Mouse (Mus musculus): ENCODE measurements around the gene Olfr148. TPM values are rescaled to one million over a fixed set of nuclear protein-coding genes. Genes with fewer than 3 reads are reported as not detected.

The Olfr148 gene
- not detected for polyA plus RNA-seq (2012; fragmentation: generic; extraction: Trizol)

- no peaks in the 10 kb centered on the region for H3K79me2 ChIP-seq (ENCODE audit: control insufficient read depth, insufficient read depth)
- H3K4me3 ChIP-seq, result no peak within 1 kb of the TSS
- TF ChIP-seq E2F4 (IDR thresholded peaks at IDR 0.05; ENCODE audit: insufficient read depth) (no peak), MYOG (IDR thresholded peaks at IDR 0.05; ENCODE audit: control insufficient read depth in 1 of 3, insufficient read depth in 1 of 3, insufficient read length in 2 of 3, low read depth in 2 of 3) (no peak), TCF12 (IDR thresholded peaks at IDR 0.05; ENCODE audit: insufficient read depth, poor library complexity, severe bottlenecking) (no peak), SRF (IDR thresholded peaks at IDR 0.05; ENCODE audit: control insufficient read depth, insufficient read length, low read depth) (no peak), TCF3 (IDR thresholded peaks at IDR 0.05; ENCODE audit: insufficient read length, low read depth) (no peak), CEBPB (IDR thresholded peaks at IDR 0.05; ENCODE audit: insufficient read depth, poor library complexity, severe bottlenecking) (no peak), USF1 (IDR thresholded peaks at IDR 0.05; ENCODE audit: low read depth) (no peak), MYOD1 (IDR thresholded peaks at IDR 0.05; ENCODE audit: control insufficient read depth in 1 of 3, insufficient read length in 2 of 3, low read depth in 2 of 3) (no peak)
- no peaks in the 10 kb centered on the region for H3K27me3 ChIP-seq (ENCODE audit: control insufficient read depth, insufficient read depth, insufficient read length)
- H3ac ChIP-seq (ENCODE audit: control insufficient read depth, insufficient read length), result no peak within 1 kb of the TSS
- no peaks in the 10 kb centered on the region for H3K36me3 ChIP-seq (ENCODE audit: control insufficient read depth, insufficient read depth)
- no peak within 1 kb of the TSS for H3K4me2 ChIP-seq (ENCODE audit: low read depth)
Observed at GRCm38 (mm10) chr9:39610355-39610754, at the start of gene Olfr148. Gene Olfr148, plus strand, starts transcription at chr9:39610655.

- no peak within 1 kb of the TSS for H3ac ChIP-seq (ENCODE audit: control insufficient read depth, insufficient read length)
- TF ChIP-seq REST (IDR thresholded peaks at IDR 0.05; ENCODE audit: insufficient read depth, insufficient read length), result no peak
- TF ChIP-seq TCF3 (IDR thresholded peaks at IDR 0.05; ENCODE audit: insufficient read length, low read depth), result no peak
- TF ChIP-seq POLR2AphosphoS2 (IDR thresholded peaks at IDR 0.05; ENCODE audit: insufficient read length, low read depth), result no peak
- no peak for TF ChIP-seq TCF12 (IDR thresholded peaks at IDR 0.05; ENCODE audit: insufficient read depth, poor library complexity, severe bottlenecking)
- no peak for TF ChIP-seq MAX (IDR thresholded peaks at IDR 0.05; ENCODE audit: low read depth)
- no peak for TF ChIP-seq POLR2A (IDR thresholded peaks at IDR 0.05; ENCODE audit: insufficient read length, low read depth)
- TF ChIP-seq E2F4 (IDR thresholded peaks at IDR 0.05; ENCODE audit: insufficient read depth), result no peak
- no peak for TF ChIP-seq MYOG (IDR thresholded peaks at IDR 0.05; ENCODE audit: control insufficient read depth in 1 of 3, insufficient read depth in 1 of 3, insufficient read length in 2 of 3, low read depth in 2 of 3)
- no peak for TF ChIP-seq SRF (IDR thresholded peaks at IDR 0.05; ENCODE audit: control insufficient read depth, insufficient read length, low read depth)
- no peak for TF ChIP-seq USF1 (IDR thresholded peaks at IDR 0.05; ENCODE audit: low read depth)
- TF ChIP-seq CEBPB (IDR thresholded peaks at IDR 0.05; ENCODE audit: insufficient read depth, poor library complexity, severe bottlenecking), result no peak
- H3K4me3 ChIP-seq, result no peak within 1 kb of the TSS
- no peaks in the 10 kb centered on the region for H3K36me3 ChIP-seq (ENCODE audit: control insufficient read depth, insufficient read depth)
- no peaks in the 10 kb centered on the region for H3K27me3 ChIP-seq (ENCODE audit: control insufficient read depth, insufficient read depth, insufficient read length)
- H3K79me2 ChIP-seq (ENCODE audit: control insufficient read depth, insufficient read depth), result no peaks in the 10 kb centered on the region
- H3K4me2 ChIP-seq (ENCODE audit: low read depth), result no peak within 1 kb of the TSS
Observed at GRCm38 (mm10) chr9:39575469-39575868, 35.0 kb upstream of the Olfr148 start, which contains the start of gene Olfr959. Gene Olfr959, minus strand, starts transcription at chr9:39575569.

GRCm38 (mm10) chr9:39577050-39577449 is 33.4 kb upstream of the Olfr148 start:
- no peak overlapping the region for H3K4me3 ChIP-seq
- no peaks in the 10 kb centered on the region for H3K36me3 ChIP-seq (ENCODE audit: control insufficient read depth, insufficient read depth)
- TF ChIP-seq TCF12 (IDR thresholded peaks at IDR 0.05; ENCODE audit: insufficient read depth, poor library complexity, severe bottlenecking) (no peak), POLR2AphosphoS2 (IDR thresholded peaks at IDR 0.05; ENCODE audit: insufficient read length, low read depth) (no peak), CEBPB (IDR thresholded peaks at IDR 0.05; ENCODE audit: insufficient read depth, poor library complexity, severe bottlenecking) (no peak), TCF3 (IDR thresholded peaks at IDR 0.05; ENCODE audit: insufficient read length, low read depth) (no peak), USF1 (IDR thresholded peaks at IDR 0.05; ENCODE audit: low read depth) (no peak), SRF (IDR thresholded peaks at IDR 0.05; ENCODE audit: control insufficient read depth, insufficient read length, low read depth) (no peak), MYOD1 (IDR thresholded peaks at IDR 0.05; ENCODE audit: control insufficient read depth in 1 of 3, insufficient read length in 2 of 3, low read depth in 2 of 3) (no peak), POLR2A (IDR thresholded peaks at IDR 0.05; ENCODE audit: insufficient read length, low read depth) (no peak), REST (IDR thresholded peaks at IDR 0.05; ENCODE audit: insufficient read depth, insufficient read length) (no peak), MAX (IDR thresholded peaks at IDR 0.05; ENCODE audit: low read depth) (no peak), E2F4 (IDR thresholded peaks at IDR 0.05; ENCODE audit: insufficient read depth) (no peak), MYOG (IDR thresholded peaks at IDR 0.05; ENCODE audit: control insufficient read depth in 1 of 3, insufficient read depth in 1 of 3, insufficient read length in 2 of 3, low read depth in 2 of 3) (no peak)
- H3ac ChIP-seq (ENCODE audit: control insufficient read depth, insufficient read length), result no peak overlapping the region
- no peak overlapping the region for H3K4me2 ChIP-seq (ENCODE audit: low read depth)
- H3K27me3 ChIP-seq (ENCODE audit: control insufficient read depth, insufficient read depth, insufficient read length), result no peaks in the 10 kb centered on the region
- no peaks in the 10 kb centered on the region for H3K79me2 ChIP-seq (ENCODE audit: control insufficient read depth, insufficient read depth)

- no peak overlapping the region for H3K4me3 ChIP-seq
- TF ChIP-seq E2F4 (IDR thresholded peaks at IDR 0.05; ENCODE audit: insufficient read depth) (no peak), CEBPB (IDR thresholded peaks at IDR 0.05; ENCODE audit: insufficient read depth, poor library complexity, severe bottlenecking) (no peak), POLR2A (IDR thresholded peaks at IDR 0.05; ENCODE audit: insufficient read length, low read depth) (no peak), TCF12 (IDR thresholded peaks at IDR 0.05; ENCODE audit: insufficient read depth, poor library complexity, severe bottlenecking) (no peak), MYOD1 (IDR thresholded peaks at IDR 0.05; ENCODE audit: control insufficient read depth in 1 of 3, insufficient read length in 2 of 3, low read depth in 2 of 3) (no peak), SRF (IDR thresholded peaks at IDR 0.05; ENCODE audit: control insufficient read depth, insufficient read length, low read depth) (no peak), MYOG (IDR thresholded peaks at IDR 0.05; ENCODE audit: control insufficient read depth in 1 of 3, insufficient read depth in 1 of 3, insufficient read length in 2 of 3, low read depth in 2 of 3) (no peak), POLR2AphosphoS2 (IDR thresholded peaks at IDR 0.05; ENCODE audit: insufficient read length, low read depth) (no peak), USF1 (IDR thresholded peaks at IDR 0.05; ENCODE audit: low read depth) (no peak), REST (IDR thresholded peaks at IDR 0.05; ENCODE audit: insufficient read depth, insufficient read length) (no peak), MAX (IDR thresholded peaks at IDR 0.05; ENCODE audit: low read depth) (no peak)
- H3ac ChIP-seq (ENCODE audit: control insufficient read depth, insufficient read length), result no peak overlapping the region
- H3K27me3 ChIP-seq (ENCODE audit: control insufficient read depth, insufficient read depth, insufficient read length), result no peaks in the 10 kb centered on the region
- H3K79me2 ChIP-seq (ENCODE audit: control insufficient read depth, insufficient read depth), result no peaks in the 10 kb centered on the region
- no peak overlapping the region for H3K4me2 ChIP-seq (ENCODE audit: low read depth)
- no peaks in the 10 kb centered on the region for H3K36me3 ChIP-seq (ENCODE audit: control insufficient read depth, insufficient read depth)
Observed at GRCm38 (mm10) chr9:39602536-39603332, 7.7 kb upstream of the Olfr148 start.

All from myocyte (in vitro differentiated cells).